Mouse (Mus musculus) E14TG2a.4 (cell line): Measurements from ENCODE around the gene Nrg3.

Experiments used
- CTCF ChIP-seq: conservative IDR thresholded peaks from 2 replicates; pipeline ENCODE4 v1.5.1; 2014; ENCODE audit warnings: low read length
- NANOG ChIP-seq: IDR thresholded peaks from 2 replicates; pipeline ENCODE4 v1.6.1; 2014; ENCODE audit warnings: borderline replicate concordance, low read length, mixed read lengths
- POU5F1 ChIP-seq: IDR thresholded peaks from 2 replicates; pipeline ENCODE4 v1.6.1; 2014; ENCODE audit warnings: low read length, borderline replicate concordance

DNA sequence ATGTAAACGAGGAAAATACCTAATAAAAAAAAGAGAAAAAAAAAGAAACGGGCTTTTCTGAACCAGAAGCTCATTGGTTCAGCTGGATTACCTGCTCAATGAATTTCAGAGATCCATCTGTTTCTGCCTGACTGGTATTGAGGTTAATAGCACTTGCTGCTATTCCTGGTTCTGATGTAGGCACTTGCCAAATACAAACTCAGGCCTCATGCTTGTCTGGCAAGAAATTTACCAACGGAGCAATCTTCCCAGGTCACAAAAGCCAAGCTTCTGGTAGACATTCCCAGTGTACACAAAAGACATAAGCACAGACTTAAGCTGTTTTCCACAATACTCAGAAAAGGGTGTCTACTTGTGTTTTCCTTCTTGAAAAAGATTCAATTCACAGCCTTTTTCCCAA, 363.3 kb downstream of the Nrg3 start:
- TF ChIP-seq CTCF (no peak), POU5F1 (no peak), NANOG (no peak)
